Mouse (Mus musculus): ENCODE results near the gene Syce3.

DNA sequence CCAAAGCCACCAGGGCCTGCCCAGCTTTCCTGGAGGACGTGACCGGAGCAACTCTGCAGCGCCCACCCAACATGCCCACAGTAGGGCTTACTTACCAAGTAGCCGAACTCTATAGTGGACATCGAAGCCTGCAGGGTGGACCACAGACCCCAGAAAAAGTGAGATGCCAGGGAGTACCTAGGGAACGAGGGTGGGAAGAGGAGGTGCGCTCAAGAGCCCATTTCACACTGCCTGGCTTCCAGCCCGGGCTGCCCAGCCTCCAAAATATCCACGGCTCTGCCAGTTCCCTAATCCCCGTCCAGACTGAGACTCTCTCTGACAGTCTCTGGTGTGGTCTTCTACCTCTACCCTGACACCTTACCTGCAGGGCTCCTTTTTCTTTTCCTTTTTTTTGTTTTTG is 16.4 kb upstream of the Syce3 start:
- TF ChIP-seq POLR2A (IDR thresholded peaks at IDR 0.05; ENCODE audit: low read depth, low read length) (no peak), CTCF (IDR thresholded peaks at IDR 0.05; ENCODE audit: extremely low read depth, insufficient read length, insufficient replicate concordance, low read depth, low read length) (no peak)
